Mouse (Mus musculus) brain, embryonic 14.5 days (tissue): Measurements from ENCODE around the gene Sptssa.

Experiments used
- CTCF ChIP-seq: fragments of 200-500 bp; IDR thresholded peaks from 2 replicates; pipeline ENCODE4 v1.5.1; 2012; ENCODE audit warnings: inconsistent platforms, mild to moderate bottlenecking, moderate library complexity, borderline replicate concordance; ENCODE audit not compliant: insufficient read depth, insufficient read length; ENCODE audit errors: extremely low read depth
- POLR2A ChIP-seq: fragments of 200-500 bp; IDR thresholded peaks from 2 replicates; pipeline ENCODE4 v1.6.1; 2012; ENCODE audit warnings: mild to moderate bottlenecking, inconsistent platforms, borderline replicate concordance; ENCODE audit not compliant: poor library complexity, insufficient read depth, insufficient read length, severe bottlenecking; ENCODE audit errors: extremely low read depth

DNA sequence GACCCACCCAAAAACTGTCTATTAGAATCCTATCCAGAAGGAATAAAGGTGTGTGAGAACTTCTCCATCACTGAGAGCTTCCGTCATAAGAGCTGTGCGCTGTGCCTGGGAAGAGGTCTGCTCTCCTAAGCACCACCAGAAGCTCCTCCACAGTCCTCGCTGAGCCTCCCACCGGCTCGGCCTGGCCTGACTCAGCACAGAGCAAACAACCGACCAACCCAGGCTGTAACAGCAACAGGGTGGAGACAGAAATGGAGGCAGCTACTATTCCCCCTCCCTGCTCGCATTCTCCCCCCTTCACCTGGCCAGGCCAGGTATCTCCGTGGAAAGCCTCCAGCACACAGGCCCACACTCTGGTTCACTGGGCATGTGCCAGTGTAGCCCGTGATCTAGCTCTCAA lies 20.3 kb upstream of the Sptssa start:
- no peak for TF ChIP-seq CTCF
- TF ChIP-seq POLR2A = no peak
